Mouse (Mus musculus) spleen, adult 2 months (tissue): ENCODE measurements at regions not wholly inside any gene's neighbourhood (a gene's known extent, or its start where the extent isn't known, plus 50 kb on each side); places are given as distances from the start of the nearest gene placed in this dataset.

Experiments used
- DNase-seq, 2 experiments: peaks; one replicate each; pipeline versions ENCODE4 v3.0.0 to v3.0.0-alpha.2; 2012 to 2021; ENCODE audit warnings: low spot score in 2 of 2, low read depth in 1 of 2
- H3K27ac ChIP-seq: fragments of 200-500 bp; 2 replicates; pipeline ENCODE4 v1.5.1; 2012; ENCODE audit warnings: low read length, inconsistent platforms; ENCODE audit not compliant: insufficient read depth
- H3K27me3 ChIP-seq: fragments of 200-500 bp; 2 replicates; pipeline ENCODE4 v1.6.1; 2012; ENCODE audit warnings: mild to moderate bottlenecking, moderate library complexity, low read length, inconsistent platforms; ENCODE audit not compliant: control insufficient read depth, insufficient read depth
- H3K36me3 ChIP-seq: fragments of 200-500 bp; 2 replicates; pipeline ENCODE4 v1.6.1; 2012; ENCODE audit warnings: mild to moderate bottlenecking, low read length, inconsistent platforms; ENCODE audit not compliant: control insufficient read depth, insufficient read depth
- H3K4me1 ChIP-seq: fragments of 200-500 bp; 2 replicates; pipeline ENCODE4 v1.6.1; 2011; ENCODE audit warnings: inconsistent platforms; ENCODE audit not compliant: control insufficient read depth, insufficient read depth, insufficient read length
- H3K4me3 ChIP-seq: fragments of 200-500 bp; 2 replicates; pipeline ENCODE4 v1.5.1; 2011; ENCODE audit warnings: mild to moderate bottlenecking, inconsistent platforms; ENCODE audit not compliant: insufficient read depth, insufficient read length; ENCODE audit errors: extremely low read depth
- CTCF ChIP-seq: fragments of 200-500 bp; IDR thresholded peaks from 2 replicates; pipeline ENCODE4 v1.5.1; 2011; ENCODE audit warnings: mild to moderate bottlenecking, inconsistent platforms; ENCODE audit not compliant: insufficient read depth, insufficient read length, insufficient replicate concordance; ENCODE audit errors: extremely low read depth
- POLR2A ChIP-seq: fragments of 200-500 bp; IDR thresholded peaks from 2 replicates; pipeline ENCODE4 v1.6.1; 2011; ENCODE audit warnings: low read depth, low read length, inconsistent platforms
- WGBS: fragments of 180-500 bp; shearing (Covaris S2); methylation state at CpG from one replicate; pipeline ENCODE4 v1.1.7; 2018; 5-methylcytosine and 5-hydroxymethylcytosine counted together

GRCm38 (mm10) chr4:55838568-55838967, 306.3 kb upstream of the Klf4 start:
- Histone ChIP-seq H3K27ac (no peak overlapping the region), H3K36me3 (no peaks in the 10 kb centered on the region), H3K4me1 (no peaks in the 10 kb centered on the region), H3K4me3 (no peak overlapping the region), H3K27me3 (no peaks in the 10 kb centered on the region)
- WGBS: 78% methylated on average over 3 of the region's 3 CpGs
- TF ChIP-seq POLR2A (no peak), CTCF (no peak)
- no peak for DNase-seq

- Histone ChIP-seq H3K4me3 (no peak overlapping the region), H3K27ac (peak overlapping the region; percentile 85), H3K27me3 (no peaks in the 10 kb centered on the region), H3K36me3 (no peaks in the 10 kb centered on the region), H3K4me1 (peaks cover 16% of the 10 kb centered on the region; the same call in 1 of the 2 replicates)
- no peak for TF ChIP-seq POLR2A
- TF ChIP-seq CTCF: peak; percentile 71; the same call in 1 of the 2 replicates
- 37% methylated on average over 9 of the region's 9 CpGs for WGBS
- DNase-seq: peak; percentile 73 to 79
Measured at GRCm38 (mm10) chr4:55824047-55824760, 291.9 kb upstream of the Klf4 start.

GRCm38 (mm10) chr4:55823583-55823982, 291.3 kb upstream of the Klf4 start:
- Histone ChIP-seq H3K4me1 (peaks cover 16% of the 10 kb centered on the region; the same call in 1 of the 2 replicates), H3K4me3 (no peak overlapping the region), H3K36me3 (no peaks in the 10 kb centered on the region), H3K27ac (peak overlapping the region; percentile 85), H3K27me3 (no peaks in the 10 kb centered on the region)
- no peak for TF ChIP-seq POLR2A
- no peak for TF ChIP-seq CTCF
- 23% methylated on average over 1 of the region's 1 CpGs for WGBS
- DNase-seq: no peak

GRCm38 (mm10) chr4:55817035-55817818, 285.0 kb upstream of the Klf4 start:
- peak in 1 of 2 experiments; percentile 40 for DNase-seq
- TF ChIP-seq POLR2A (no peak), CTCF (no peak)
- Histone ChIP-seq H3K36me3 (no peaks in the 10 kb centered on the region), H3K4me1 (peaks cover 19% of the 10 kb centered on the region; the same call in 1 of the 2 replicates), H3K27me3 (no peaks in the 10 kb centered on the region), H3K4me3 (no peak overlapping the region), H3K27ac (no peak overlapping the region)
- 68% methylated on average over 4 of the region's 4 CpGs for WGBS

- H3K36me3 ChIP-seq: no peaks in the 10 kb centered on the region
- H3K4me1 ChIP-seq: peaks cover 19% of the 10 kb centered on the region; the same call in 1 of the 2 replicates
- H3K27ac ChIP-seq: no peak overlapping the region
- TF ChIP-seq CTCF: no peak
- no peak for TF ChIP-seq POLR2A
- peak in 1 of 2 experiments; percentile 12 for DNase-seq
- no peak overlapping the region for H3K4me3 ChIP-seq
- 41% methylated on average over 3 of the region's 3 CpGs for WGBS
- no peaks in the 10 kb centered on the region for H3K27me3 ChIP-seq
Measured at GRCm38 (mm10) chr4:55815832-55816231, 283.6 kb upstream of the Klf4 start.

- no peak for DNase-seq
- H3K36me3 ChIP-seq: no peaks in the 10 kb centered on the region
- no peaks in the 10 kb centered on the region for H3K27me3 ChIP-seq
- H3K4me3 ChIP-seq: no peak overlapping the region
- peaks cover 19% of the 10 kb centered on the region; the same call in 1 of the 2 replicates for H3K4me1 ChIP-seq
- 83% methylated on average over 8 of the region's 8 CpGs for WGBS
- no peak for TF ChIP-seq CTCF
- TF ChIP-seq POLR2A: no peak
- no peak overlapping the region for H3K27ac ChIP-seq
Measured at GRCm38 (mm10) chr4:55812846-55813245, 280.6 kb upstream of the Klf4 start.

GRCm38 (mm10) chr4:55811656-55812055, 279.4 kb upstream of the Klf4 start:
- 39% methylated on average over 3 of the region's 3 CpGs for WGBS
- no peaks in the 10 kb centered on the region for H3K27me3 ChIP-seq
- H3K4me1 ChIP-seq: peaks cover 12% of the 10 kb centered on the region; the same call in 1 of the 2 replicates
- H3K27ac ChIP-seq: no peak overlapping the region
- TF ChIP-seq CTCF: no peak
- TF ChIP-seq POLR2A: no peak
- DNase-seq: no peak
- no peak overlapping the region; the same call in 1 of the 2 replicates for H3K4me3 ChIP-seq
- H3K36me3 ChIP-seq: no peaks in the 10 kb centered on the region
